Mouse (Mus musculus): ENCODE data around the gene Tubd1. TPM values are rescaled to one million over a fixed set of nuclear protein-coding genes. Genes with fewer than 3 reads are reported as not detected.

The Tubd1 gene
- polyA plus RNA-seq, 2 experiments from 2014 or later, result 5.7 to 5.9 TPM

- ATAC-seq, result no peak
Observed at GRCm38 (mm10) chr11:86599378-86600208, 54.8 kb downstream of the Tubd1 start.

- no peak for ATAC-seq
Observed at GRCm38 (mm10) chr11:86600209-86600557, 55.4 kb downstream of the Tubd1 start.

DNA sequence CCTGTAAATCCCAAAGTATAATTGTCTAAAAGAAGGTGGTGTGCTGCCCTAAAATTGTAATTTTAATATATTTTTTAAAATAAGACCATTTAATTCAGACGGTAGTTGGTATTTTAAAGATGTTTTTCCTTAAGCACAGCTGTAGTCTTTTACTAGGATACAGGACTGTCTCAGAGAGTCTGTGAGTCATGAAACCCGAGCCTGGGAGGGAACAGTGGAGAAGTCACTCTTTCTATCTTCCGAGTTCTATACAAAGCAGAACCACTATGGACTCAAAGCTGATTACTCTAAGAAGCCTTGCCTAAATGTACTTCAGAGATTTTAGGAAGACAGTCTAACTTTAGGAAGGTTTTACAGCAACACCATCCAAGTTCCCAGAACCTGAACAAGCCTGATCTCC, 57.3 kb downstream of the Tubd1 start:
- ATAC-seq, result no peak

DNA sequence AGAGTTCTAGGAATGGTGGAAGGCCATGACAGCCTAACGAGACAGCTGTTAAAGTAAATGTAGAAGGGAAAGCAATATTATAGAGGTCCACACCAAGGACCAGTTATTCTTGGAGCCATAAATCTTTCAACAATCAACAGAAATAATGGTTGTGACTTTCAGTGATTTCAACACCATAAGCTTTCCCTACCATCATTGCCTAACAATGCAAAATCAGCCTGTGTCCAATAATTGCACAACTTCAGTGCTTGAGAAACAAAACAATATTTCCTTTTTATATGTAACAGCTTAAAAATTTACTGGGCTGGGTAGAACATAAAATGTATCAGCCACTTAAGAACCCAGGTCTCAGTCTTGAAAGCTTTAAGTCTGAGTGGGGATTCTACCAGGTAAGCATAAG, 58.9 kb downstream of the Tubd1 start:
- ATAC-seq, result no peak

DNA sequence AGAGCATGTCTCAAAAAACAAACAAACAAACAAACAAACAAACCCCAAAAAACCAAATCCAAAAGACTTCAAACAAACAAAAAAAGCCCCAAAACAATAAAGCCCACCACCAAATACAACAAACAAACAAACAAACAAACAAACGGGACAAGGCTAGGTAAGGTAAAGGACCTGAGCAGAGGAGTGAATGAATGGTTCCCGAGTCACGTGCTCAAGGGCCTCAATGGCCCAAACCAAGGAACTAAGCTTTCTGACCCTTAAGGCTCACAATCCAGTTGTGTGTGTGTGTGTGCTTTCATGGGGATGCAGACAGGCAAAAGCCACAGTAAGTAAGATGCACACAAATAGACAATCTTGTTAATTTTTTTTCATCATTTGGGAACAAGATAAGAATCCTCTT, 59.5 kb downstream of the Tubd1 start:
- no peak for ATAC-seq

DNA sequence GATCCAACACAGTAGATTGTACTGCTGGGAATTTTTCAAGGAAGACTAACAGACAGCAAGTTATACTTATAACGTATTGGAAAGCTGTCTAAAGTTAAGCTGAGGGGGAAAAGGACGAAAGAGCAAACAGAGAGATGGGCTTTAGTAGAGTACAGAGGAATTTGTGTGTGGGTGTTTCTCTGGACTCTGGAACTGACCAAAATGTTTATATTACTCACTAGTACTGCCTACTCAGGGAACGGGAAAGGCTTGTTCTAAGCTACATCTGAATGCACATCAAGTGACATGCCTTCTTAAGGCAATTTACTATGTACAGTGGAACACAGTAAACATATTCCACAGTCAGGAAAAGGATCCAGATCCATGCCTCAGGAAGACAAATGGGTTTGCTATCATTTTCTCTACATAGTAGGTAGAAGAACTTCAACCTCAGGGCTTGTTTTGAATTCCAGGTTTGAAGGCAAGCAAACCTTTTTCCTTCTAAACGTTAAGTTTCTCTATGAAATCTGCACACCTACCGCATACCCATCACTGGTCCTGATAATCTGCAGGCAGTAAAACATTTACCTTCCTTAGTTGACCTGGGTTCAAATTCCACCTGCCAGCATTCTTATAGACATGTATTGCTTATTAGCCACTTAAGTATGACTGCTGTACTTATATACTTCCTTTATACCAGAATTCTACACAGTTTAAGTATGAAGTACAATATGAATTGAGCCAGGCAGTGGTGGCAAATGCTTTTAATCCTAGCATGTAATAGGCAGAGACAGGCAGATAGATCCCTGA, 60.1 kb downstream of the Tubd1 start:
- no peak for ATAC-seq

- ATAC-seq, result no peak
Observed at GRCm38 (mm10) chr11:86606621-86607339, 62.0 kb downstream of the Tubd1 start.

GRCm38 (mm10) chr11:86607808-86608350, 63.1 kb downstream of the Tubd1 start:
- ATAC-seq, result no peak

DNA sequence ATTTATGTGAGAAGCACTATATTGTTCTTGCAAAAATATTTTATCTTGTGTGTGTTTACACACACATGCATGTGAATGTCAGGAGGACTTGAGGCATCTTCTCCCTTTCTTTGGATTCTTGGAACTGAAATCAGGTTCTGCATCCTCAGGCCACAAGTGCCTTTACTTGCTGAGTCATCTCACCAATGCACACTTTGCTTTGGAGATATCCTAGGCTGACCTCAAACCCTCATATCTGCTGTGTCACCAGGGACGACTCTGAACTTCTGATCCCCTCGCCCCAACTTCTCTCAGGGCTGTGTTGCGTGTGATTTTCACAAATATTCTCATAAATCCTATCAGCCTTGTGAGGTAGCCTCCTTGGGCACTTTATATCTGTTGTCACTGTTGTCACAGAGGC, 65.4 kb downstream of the Tubd1 start:
- ATAC-seq, result no peak

DNA sequence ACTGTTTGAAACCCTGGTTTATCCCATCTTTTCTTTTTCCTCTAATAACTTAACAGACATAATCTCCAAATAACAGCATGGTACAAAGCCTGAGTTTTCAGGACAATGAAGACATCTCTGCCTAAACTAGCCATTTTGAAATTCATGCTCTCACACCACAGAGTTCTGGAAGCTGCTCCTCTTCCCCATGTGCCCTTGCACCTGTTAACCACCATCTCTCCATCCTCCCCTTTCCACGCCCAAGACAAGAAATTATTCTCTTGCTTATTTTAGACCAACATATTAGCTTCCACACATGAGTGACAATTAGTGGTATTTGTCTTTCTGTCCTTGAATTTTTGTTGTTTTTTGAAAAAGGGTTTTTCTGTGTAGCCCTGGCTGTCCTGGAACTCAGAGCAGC, 67.2 kb downstream of the Tubd1 start:
- no peak for ATAC-seq

DNA sequence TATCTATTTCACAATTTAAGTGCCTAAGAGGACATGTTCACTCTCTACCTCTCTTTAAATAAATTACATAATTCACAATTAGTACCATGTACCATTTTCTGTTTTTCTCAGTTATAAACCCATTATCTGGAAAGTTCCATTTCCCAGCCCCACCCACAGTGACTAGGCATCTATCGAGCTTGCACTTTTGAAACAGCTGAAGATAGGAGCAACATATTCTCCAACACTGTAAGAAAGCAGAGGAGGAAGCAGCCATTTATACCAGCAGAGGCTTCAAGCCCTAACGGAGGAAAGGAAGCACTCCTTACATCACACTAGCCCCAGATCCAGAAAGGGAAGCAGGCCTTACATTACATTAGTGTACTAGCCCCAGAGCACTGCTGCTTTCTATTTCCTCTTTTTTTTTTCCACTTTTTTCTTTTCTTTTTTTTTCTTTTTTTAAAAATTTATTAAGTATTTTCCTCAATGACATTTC, 69.3 kb downstream of the Tubd1 start:
- ATAC-seq, result no peak

GRCm38 (mm10) chr11:86614607-86615006, 69.8 kb downstream of the Tubd1 start:
- no peak for ATAC-seq

Other genes starting within 250 kb of the Tubd1 start
- 10 to 100 TPM in 1 of 2 experiments, 1 to 10 TPM in 1; 8.5 to 11.0 TPM for gene Med13, start 187.4 kb upstream of the Tubd1 start, polyA plus RNA-seq (2017; shearing (Covaris generic))
- 10 to 100 TPM; 45.5 to 54.7 TPM for gene Rnft1, start 60.3 kb upstream of the Tubd1 start, polyA plus RNA-seq (2017; shearing (Covaris generic))
- 10 to 100 TPM; 40.2 to 56.5 TPM for gene Rps6kb1, start 186 bp upstream of the Tubd1 start, polyA plus RNA-seq (2017; shearing (Covaris generic))
- 100 to 1,000 TPM; 563 to 667 TPM for gene Vmp1, start 138.8 kb downstream of the Tubd1 start, polyA plus RNA-seq (2017; shearing (Covaris generic))
- 10 to 100 TPM in 1 of 2 experiments, 1 to 10 TPM in 1; 9.9 to 10.6 TPM for gene Ptrh2, start 139.0 kb downstream of the Tubd1 start, polyA plus RNA-seq (2017; shearing (Covaris generic))
- gene Cltc, start 212.6 kb downstream of the Tubd1 start, polyA plus RNA-seq (2017; shearing (Covaris generic)), result 10 to 100 TPM; 79.9 to 83.6 TPM

All from activated CD4-positive, CD25-positive, alpha-beta regulatory T cell, adult 4 months (primary cell).